Mouse (Mus musculus): ENCODE results near the gene Gm9821.
A peak's percentile ranks its signal among the peaks of the same experiment; 100 is the strongest.

Gene Gm9821

GRCm38 (mm10) chr2:91926949-91927348, 18.6 kb upstream of the Gm9821 start, which contains the start of gene Chrm4:
Gene Chrm4 (plus strand): TSS chr2:91927249.
- no peak for DNase-seq (ENCODE audit: low read depth, low spot score)

- DNase-seq (ENCODE audit: low read depth, low spot score) = peak; percentile 74
These were observed 17.5 kb upstream of the Gm9821 start for GRCm38 (mm10) chr2:91927826-91928533.

- DNase-seq (ENCODE audit: low read depth, low spot score) = no peak
These were observed 16.8 kb upstream of the Gm9821 start for GRCm38 (mm10) chr2:91928534-91929350.

- no peak for DNase-seq (ENCODE audit: low read depth, low spot score)
These were observed 16.0 kb upstream of the Gm9821 start for GRCm38 (mm10) chr2:91929455-91929854.

- DNase-seq (ENCODE audit: low read depth, low spot score) = peak; percentile 79
These were observed 15.6 kb upstream of the Gm9821 start for GRCm38 (mm10) chr2:91929936-91930335.

GRCm38 (mm10) chr2:91930761-91931291, 14.7 kb upstream of the Gm9821 start:
- DNase-seq (ENCODE audit: low read depth, low spot score) = no peak

- peak; percentile 74 for DNase-seq (ENCODE audit: low read depth, low spot score)
These were observed 14.0 kb upstream of the Gm9821 start for GRCm38 (mm10) chr2:91931328-91932159.

GRCm38 (mm10) chr2:91932160-91932711, 13.3 kb upstream of the Gm9821 start, which contains the start of gene Mdk:
Gene Mdk (minus strand): TSS chr2:91932297.
- DNase-seq (ENCODE audit: low read depth, low spot score) = no peak

- no peak for DNase-seq (ENCODE audit: low read depth, low spot score)
These were observed 12.7 kb upstream of the Gm9821 start for GRCm38 (mm10) chr2:91932737-91933350.

GRCm38 (mm10) chr2:91933471-91933870, 12.0 kb upstream of the Gm9821 start:
- DNase-seq (ENCODE audit: low read depth, low spot score) = no peak

- DNase-seq (ENCODE audit: low read depth, low spot score) = no peak
These were observed 11.5 kb upstream of the Gm9821 start for GRCm38 (mm10) chr2:91934016-91934415.

GRCm38 (mm10) chr2:91934826-91935525, 10.5 kb upstream of the Gm9821 start:
- no peak for DNase-seq (ENCODE audit: low read depth, low spot score)

GRCm38 (mm10) chr2:91936154-91936553, 9.3 kb upstream of the Gm9821 start:
- no peak for DNase-seq (ENCODE audit: low read depth, low spot score)

- DNase-seq (ENCODE audit: low read depth, low spot score) = no peak
These were observed 6.1 kb upstream of the Gm9821 start for GRCm38 (mm10) chr2:91939303-91939935.

- DNase-seq (ENCODE audit: low read depth, low spot score) = no peak
These were observed 3.1 kb upstream of the Gm9821 start for GRCm38 (mm10) chr2:91942356-91942755.

- peak; percentile 67 for DNase-seq (ENCODE audit: low read depth, low spot score)
These were observed 1.1 kb upstream of the Gm9821 start for GRCm38 (mm10) chr2:91944170-91944950.

GRCm38 (mm10) chr2:91946836-91947235, 1.3 kb downstream of the Gm9821 start:
- DNase-seq (ENCODE audit: low read depth, low spot score) = no peak

- no peak for DNase-seq (ENCODE audit: low read depth, low spot score)
These were observed 2.1 kb downstream of the Gm9821 start for GRCm38 (mm10) chr2:91947397-91948150.

Data from embryo, embryonic 11.5 days (tissue).